Mouse (Mus musculus): ENCODE data around the gene Ssbp4. TPM values are rescaled to one million over a fixed set of nuclear protein-coding genes. Genes with fewer than 3 reads are reported as not detected.
A peak's percentile ranks its signal among the peaks of the same experiment; 100 is the strongest.
"Not testable (repeated sequence)": the region's sequence is repeated elsewhere in the genome, so short reads cannot be mapped to it uniquely, and the experiment has no call there.

Ssbp4 gene
- polyA plus RNA-seq, 1 experiment from 2014 or later: 106 TPM

DNA sequence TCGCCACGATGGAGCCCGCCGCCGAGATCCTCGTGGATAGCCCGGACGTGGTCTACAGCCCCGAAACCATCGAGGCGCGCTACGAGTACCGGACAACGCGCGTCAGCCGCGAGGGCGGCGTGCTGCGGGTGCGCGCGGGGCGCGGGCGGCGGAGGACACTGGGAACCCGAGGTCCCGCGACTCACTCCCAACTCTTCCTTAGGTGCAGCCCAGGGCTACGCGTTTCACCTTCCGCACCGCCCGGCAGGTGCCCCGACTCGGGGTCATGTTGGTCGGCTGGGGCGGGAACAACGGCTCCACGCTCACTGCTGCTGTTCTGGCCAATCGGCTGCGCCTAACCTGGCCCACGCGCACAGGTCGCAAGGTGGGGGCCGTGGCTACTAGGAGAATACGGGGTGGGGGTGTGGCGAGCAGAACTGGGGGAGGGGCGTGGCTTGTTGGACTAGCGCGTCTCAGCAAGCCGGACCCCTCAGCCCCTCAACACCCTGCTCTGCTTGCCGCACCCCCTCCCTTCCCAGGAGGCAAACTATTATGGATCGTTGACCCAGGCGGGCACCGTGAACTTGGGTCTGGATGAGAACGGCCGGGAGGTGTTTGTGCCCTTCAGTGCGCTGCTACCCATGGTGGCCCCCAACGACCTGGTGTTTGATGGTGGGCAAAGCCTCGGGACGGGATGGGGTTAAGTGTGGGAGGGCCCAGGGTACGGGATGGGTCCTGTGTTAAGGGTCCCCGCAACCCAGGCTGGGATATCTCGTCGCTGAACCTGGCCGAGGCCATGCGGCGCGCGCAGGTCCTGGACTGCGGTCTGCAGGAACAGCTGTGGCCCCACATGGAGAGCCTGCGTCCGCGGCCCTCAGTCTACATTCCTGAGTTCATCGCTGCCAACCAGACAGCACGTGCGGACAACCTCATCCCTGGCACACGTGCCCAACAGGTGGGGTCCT lies 13.8 kb downstream of the Ssbp4 start:
- Histone ChIP-seq H3K27ac (peak overlapping the region; percentile 78), H3K4me3 (replicated peaks) (peak overlapping the region; percentile 62), H3K9ac (peak overlapping the region; percentile 64), H3K36me3 (replicated peaks) (peaks cover 42% of the 10 kb centered on the region), H3K27me3 (peaks cover 25% of the 10 kb centered on the region), H3K9me3 (no peaks in the 10 kb centered on the region), H3K4me1 (peaks cover 61% of the 10 kb centered on the region), H3K4me2 (peak overlapping the region; percentile 99)
- 10% methylated on average over 82 of the region's 82 CpGs for WGBS
- peak; percentile 20 for ATAC-seq (ENCODE audit: low FRiP score)

DNA sequence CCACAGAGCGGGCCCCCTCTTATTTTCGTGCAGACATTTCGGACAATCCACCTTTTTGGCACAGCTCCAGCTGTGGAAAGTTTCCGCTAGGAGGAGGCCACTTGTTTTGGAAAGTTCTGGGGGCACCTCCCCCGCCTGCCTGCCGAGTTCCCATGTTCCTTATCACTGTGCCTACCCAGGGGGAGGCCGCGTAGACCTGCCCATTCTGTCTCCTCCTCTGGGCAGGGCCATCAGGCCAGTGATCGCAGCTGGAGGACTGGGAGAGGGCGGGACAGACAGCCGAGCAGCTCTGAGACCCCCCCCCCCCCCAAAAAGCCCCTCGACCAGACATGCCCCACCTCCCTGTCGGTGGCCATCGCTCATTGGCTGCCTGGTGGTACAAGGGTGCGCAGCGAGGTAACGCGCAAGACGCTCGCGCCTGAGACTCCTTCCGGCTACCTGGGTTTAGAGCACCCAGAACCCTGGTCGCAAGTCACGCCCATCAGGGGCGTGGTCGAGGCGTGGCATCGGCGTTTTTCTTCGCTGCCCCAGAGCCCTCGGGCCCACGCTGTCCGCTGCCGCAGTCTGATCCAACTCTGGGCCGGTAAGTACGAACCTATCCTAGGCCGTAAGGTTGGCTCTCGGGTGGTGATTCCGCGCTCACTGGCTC lies 14.6 kb downstream of the Ssbp4 start, which contains the start of gene Isyna1:
Isyna1 (plus strand) TSS at position 413 of the 649 bp plus-strand sequence.
- Histone ChIP-seq H3K27me3 (peaks cover 22% of the 10 kb centered on the region), H3K4me2 (peak within 1 kb of the TSS; percentile 99), H3K4me3 (replicated peaks) (peak within 1 kb of the TSS; percentile 62), H3K9ac (peak within 1 kb of the TSS; percentile 64), H3K36me3 (replicated peaks) (peaks cover 49% of the 10 kb centered on the region), H3K27ac (peak within 1 kb of the TSS; percentile 78), H3K9me3 (no peaks in the 10 kb centered on the region), H3K4me1 (peaks cover 52% of the 10 kb centered on the region)
- WGBS: under 1% methylated on average over 39 of the region's 40 CpGs
- ATAC-seq (ENCODE audit: low FRiP score): peak; percentile 81

DNA sequence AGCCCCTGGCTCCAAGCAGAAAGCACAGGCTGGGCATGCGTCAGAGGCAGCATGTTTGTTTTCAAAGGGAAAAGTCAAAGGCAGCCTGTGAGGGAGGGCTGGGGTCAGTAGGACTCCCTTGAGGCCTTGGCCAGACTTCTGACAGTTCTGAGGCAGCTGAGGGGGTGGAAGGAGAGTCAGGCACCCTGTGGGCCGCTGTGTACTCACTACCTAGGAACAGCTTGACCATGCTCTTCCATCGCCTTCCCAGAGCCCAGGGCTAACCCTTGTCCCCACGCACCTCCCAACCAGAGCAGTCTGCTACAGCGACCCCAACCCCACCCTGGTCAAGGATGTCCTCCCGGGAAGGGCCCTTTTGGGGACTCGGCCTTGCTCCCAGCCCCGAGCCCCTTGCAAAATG lies 15.5 kb downstream of the Ssbp4 start:
- Histone ChIP-seq H3K36me3 (replicated peaks) (peaks cover 56% of the 10 kb centered on the region), H3K27ac (peak overlapping the region; percentile 51; the same call in 1 of the 2 replicates), H3K4me3 (replicated peaks) (0 out of 2 replicates have a peak overlapping the region, but pooled peaks have one; percentile 62), H3K27me3 (peaks cover 22% of the 10 kb centered on the region), H3K9ac (no peak overlapping the region), H3K4me1 (peaks cover 43% of the 10 kb centered on the region), H3K9me3 (no peaks in the 10 kb centered on the region), H3K4me2 (peak overlapping the region; percentile 99)
- no peak for ATAC-seq (ENCODE audit: low FRiP score)
- WGBS: 58% methylated on average over 8 of the region's 8 CpGs

DNA sequence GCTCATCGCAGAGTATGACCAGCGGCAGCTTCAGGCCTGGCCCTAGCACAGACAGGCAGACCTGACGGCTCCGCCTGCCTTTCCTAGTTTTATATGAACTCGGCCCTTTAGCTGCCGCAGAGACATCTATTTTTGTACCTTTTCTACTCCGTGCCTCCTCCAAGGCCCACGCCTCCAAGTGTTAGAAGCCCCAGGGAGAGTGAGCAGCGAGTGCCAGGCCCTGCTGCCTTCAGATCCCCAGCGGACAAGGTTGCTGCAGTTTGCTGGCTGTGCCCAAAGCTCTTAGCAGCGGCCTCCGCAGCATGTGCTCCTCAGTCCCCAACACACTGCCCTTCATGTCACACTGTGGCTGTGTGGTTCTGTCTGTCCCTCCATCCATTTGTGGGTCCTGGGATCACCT lies 17.1 kb downstream of the Ssbp4 start:
- H3K4me3 ChIP-seq (replicated peaks): no peak overlapping the region
- H3K27me3 ChIP-seq: peaks cover 8% of the 10 kb centered on the region
- no peak overlapping the region for H3K4me2 ChIP-seq
- no peaks in the 10 kb centered on the region for H3K9me3 ChIP-seq
- no peak for ATAC-seq (ENCODE audit: low FRiP score)
- H3K27ac ChIP-seq: no peak overlapping the region; the same call in 1 of the 2 replicates
- H3K9ac ChIP-seq: no peak overlapping the region
- peaks cover 27% of the 10 kb centered on the region for H3K4me1 ChIP-seq
- H3K36me3 ChIP-seq (replicated peaks): peaks cover 65% of the 10 kb centered on the region
- WGBS: 87% methylated on average over 12 of the region's 12 CpGs

DNA sequence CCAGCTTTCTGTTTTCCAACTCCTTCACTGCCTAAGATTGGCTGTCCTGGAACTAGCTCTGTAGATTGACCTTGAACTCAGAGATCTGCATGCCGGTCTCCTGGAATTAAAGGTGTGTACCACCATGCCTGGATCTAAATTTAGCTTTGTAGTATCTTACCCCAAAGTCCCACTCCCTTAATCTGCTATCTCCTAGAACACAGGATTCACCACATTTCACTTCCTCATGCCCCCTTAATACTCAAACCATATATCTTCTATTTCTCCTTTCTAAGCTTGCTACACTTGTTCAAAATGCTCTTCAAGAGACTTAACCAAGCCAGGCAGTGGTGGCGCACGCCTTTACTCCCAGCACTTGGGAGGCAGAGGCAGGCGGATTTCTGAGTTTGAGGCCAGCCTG lies 20.7 kb downstream of the Ssbp4 start:
- not testable (repeated sequence) for H3K27me3 ChIP-seq; H3K4me1 ChIP-seq; H3K27ac ChIP-seq; H3K4me3 ChIP-seq (replicated peaks); H3K4me2 ChIP-seq; H3K9ac ChIP-seq; ATAC-seq (ENCODE audit: low FRiP score); H3K9me3 ChIP-seq
- H3K36me3 ChIP-seq (replicated peaks): peaks cover 89% of the 10 kb centered on the region
- 95% methylated on average over 4 of the region's 4 CpGs for WGBS

DNA sequence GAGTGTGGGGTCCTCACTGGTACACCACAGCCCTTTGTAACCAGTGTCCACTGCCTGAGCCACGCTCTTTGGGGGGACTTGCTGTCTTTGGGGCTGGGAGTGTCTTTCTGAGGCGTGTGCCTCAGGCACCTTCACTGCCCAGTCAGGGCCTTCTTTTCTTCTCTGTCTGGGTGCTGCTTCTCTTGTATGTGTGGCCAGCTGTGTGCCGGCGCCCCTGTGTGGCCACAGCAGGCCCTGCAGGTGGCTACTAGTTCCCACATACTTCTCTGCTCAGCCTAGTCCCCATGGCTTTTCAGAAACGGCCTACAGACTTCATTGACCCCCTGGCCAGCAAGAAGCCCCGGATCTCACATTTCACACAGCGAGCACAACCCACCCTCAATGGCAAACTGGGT lies 23.4 kb downstream of the Ssbp4 start:
- no peaks in the 10 kb centered on the region for H3K27me3 ChIP-seq
- no peak overlapping the region; the same call in 1 of the 2 replicates for H3K27ac ChIP-seq
- no peaks in the 10 kb centered on the region for H3K9me3 ChIP-seq
- no peak overlapping the region for H3K4me3 ChIP-seq (replicated peaks)
- ATAC-seq (ENCODE audit: low FRiP score): peak; percentile 73
- peaks cover 94% of the 10 kb centered on the region for H3K36me3 ChIP-seq (replicated peaks)
- no peaks in the 10 kb centered on the region for H3K4me1 ChIP-seq
- no peak overlapping the region for H3K9ac ChIP-seq
- H3K4me2 ChIP-seq: no peak overlapping the region
- WGBS: 47% methylated on average over 7 of the region's 7 CpGs

DNA sequence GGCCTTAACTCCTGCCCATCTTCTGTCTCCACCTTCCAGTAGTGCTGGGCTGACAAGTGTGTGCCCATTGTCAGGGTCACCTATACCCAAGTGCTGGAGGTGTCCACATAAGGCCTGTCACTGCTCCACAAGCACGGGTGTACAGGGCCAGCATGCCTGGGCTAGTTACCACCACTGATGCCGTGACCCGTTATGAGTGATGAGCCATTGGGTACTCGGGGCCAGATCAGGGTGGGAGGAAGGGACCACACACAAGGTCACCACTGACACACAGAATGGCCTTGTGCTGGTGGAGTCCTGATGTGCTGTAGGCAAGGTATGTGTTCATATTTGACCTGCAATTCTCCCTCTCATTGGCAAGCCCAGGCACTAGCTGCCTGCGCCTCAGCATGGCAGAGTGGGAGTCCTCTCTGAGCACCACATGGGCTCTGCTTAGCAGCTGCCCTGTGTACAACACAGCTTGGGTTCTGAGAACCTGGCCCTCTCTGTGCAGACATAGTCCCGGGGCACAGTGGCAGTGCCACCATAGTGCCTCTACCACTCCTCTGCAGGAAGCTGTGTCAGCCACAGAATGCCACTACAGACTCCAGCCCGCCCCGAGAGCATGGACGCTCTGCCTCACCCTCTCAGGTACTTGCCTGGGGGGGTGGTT lies 23.9 kb downstream of the Ssbp4 start:
- Histone ChIP-seq H3K27ac (no peak overlapping the region; the same call in 1 of the 2 replicates), H3K9ac (no peak overlapping the region), H3K27me3 (no peaks in the 10 kb centered on the region), H3K9me3 (no peaks in the 10 kb centered on the region), H3K4me3 (replicated peaks) (no peak overlapping the region), H3K36me3 (replicated peaks) (peaks cover 93% of the 10 kb centered on the region), H3K4me2 (no peak overlapping the region), H3K4me1 (no peaks in the 10 kb centered on the region)
- 93% methylated on average over 9 of the region's 9 CpGs for WGBS
- peak; percentile 10; the same call in 1 of the 2 replicates for ATAC-seq (ENCODE audit: low FRiP score)

DNA sequence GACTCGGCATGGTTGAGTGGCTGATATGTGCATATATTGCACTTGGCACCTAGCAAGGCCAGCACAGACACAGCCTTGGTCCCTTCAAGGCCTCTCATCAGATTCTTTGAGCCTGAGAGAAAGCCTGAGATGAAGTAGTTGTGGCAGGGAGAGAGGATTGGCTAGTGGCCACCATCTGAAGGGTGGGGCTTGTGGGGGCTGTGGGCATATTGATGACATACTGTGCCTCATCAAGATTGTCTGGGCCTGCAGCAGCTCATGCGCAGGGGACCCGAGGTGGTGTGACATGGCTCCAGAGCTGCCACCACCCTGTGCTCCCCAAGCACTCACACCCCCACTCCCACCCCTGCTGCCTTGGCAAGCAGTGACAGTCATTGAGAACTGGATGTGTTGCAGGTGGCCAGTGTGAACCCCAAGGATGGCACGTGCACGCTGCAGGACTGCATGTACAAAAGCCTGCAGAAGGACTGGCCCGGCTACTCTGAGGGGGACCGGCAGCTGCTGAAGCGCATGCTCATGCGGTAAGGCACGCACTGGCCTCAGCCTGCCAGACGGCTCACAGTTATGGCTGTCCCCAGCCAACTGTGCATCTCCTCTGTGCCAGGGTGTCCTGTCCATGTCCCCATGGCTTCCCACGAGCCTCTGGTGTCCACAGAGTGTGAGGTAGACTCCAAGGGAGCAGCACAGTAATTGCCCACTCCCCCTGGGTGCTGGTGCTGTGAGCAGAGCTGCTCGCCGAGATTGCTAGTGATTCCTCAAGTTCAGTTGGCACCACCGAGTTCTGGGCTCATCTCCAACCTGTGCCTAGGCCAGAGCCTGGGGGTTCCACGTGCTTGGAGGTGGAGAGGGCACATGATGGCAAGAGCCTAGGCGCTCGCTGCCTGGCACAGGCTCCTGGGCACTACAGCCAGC lies 24.9 kb downstream of the Ssbp4 start:
- Histone ChIP-seq H3K36me3 (replicated peaks) (peaks cover 90% of the 10 kb centered on the region), H3K4me1 (no peaks in the 10 kb centered on the region), H3K27me3 (no peaks in the 10 kb centered on the region), H3K9ac (peak overlapping the region; percentile 7; the same call in 1 of the 2 replicates), H3K9me3 (no peaks in the 10 kb centered on the region), H3K4me2 (no peak overlapping the region), H3K27ac (no peak overlapping the region), H3K4me3 (replicated peaks) (no peak overlapping the region)
- 95% methylated on average over 18 of the region's 18 CpGs for WGBS
- no peak for ATAC-seq (ENCODE audit: low FRiP score)

DNA sequence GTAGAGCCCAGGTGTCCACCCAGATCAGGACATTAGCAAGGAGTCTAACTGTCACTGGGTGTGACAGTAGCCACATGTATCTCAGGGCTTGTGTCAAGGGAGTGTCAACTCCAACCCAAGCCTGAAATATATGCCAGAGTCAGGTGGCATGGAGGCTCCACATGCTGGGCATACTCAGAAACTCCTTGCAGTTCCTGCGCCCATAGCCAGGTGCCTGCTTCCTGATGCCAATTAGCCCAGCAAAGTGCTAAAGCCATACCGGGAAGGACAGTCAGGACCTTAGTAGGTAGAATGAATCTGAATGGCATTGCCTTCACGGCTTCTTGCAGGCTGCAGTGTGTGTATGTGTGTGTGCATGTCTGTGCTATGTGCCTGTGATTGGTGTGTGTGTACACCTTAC lies 31.5 kb downstream of the Ssbp4 start:
- ATAC-seq (ENCODE audit: low FRiP score): no peak
- H3K4me3 ChIP-seq (replicated peaks): no peak overlapping the region
- peaks cover 49% of the 10 kb centered on the region for H3K36me3 ChIP-seq (replicated peaks)
- 95% methylated on average over 3 of the region's 3 CpGs for WGBS
- no peaks in the 10 kb centered on the region for H3K4me1 ChIP-seq
- H3K4me2 ChIP-seq: no peak overlapping the region
- no peak overlapping the region for H3K9ac ChIP-seq
- no peaks in the 10 kb centered on the region for H3K27me3 ChIP-seq
- H3K9me3 ChIP-seq: no peaks in the 10 kb centered on the region
- H3K27ac ChIP-seq: no peak overlapping the region

DNA sequence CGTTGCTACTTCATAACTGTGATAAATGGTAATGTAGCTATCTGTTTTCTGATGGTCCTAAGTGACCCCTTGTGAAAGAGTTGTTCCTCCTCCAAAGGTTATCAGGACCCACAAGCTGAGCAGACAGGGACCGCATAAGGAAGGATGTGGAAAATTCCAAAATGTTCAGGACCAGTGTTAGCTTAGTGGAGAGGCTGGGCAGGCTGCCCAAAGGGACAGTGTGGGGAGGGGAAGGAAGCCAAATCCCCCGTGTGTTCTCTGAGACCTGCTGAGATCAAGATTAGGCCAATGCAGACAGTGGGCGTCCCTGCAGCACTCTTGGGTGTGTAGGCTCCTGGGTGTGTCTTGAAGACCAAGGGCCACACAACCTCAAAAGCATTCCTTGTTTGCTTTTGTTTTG lies 33.8 kb downstream of the Ssbp4 start:
- 89% methylated on average over 4 of the region's 4 CpGs for WGBS
- Histone ChIP-seq H3K9me3 (no peaks in the 10 kb centered on the region), H3K4me2 (no peak overlapping the region), H3K4me3 (replicated peaks) (no peak overlapping the region), H3K36me3 (replicated peaks) (peaks cover 26% of the 10 kb centered on the region), H3K4me1 (0 out of 2 replicates have a peak, but pooled peaks cover 5% of the 10 kb centered on the region), H3K27ac (no peak overlapping the region), H3K27me3 (no peaks in the 10 kb centered on the region), H3K9ac (no peak overlapping the region)
- ATAC-seq (ENCODE audit: low FRiP score): no peak

DNA sequence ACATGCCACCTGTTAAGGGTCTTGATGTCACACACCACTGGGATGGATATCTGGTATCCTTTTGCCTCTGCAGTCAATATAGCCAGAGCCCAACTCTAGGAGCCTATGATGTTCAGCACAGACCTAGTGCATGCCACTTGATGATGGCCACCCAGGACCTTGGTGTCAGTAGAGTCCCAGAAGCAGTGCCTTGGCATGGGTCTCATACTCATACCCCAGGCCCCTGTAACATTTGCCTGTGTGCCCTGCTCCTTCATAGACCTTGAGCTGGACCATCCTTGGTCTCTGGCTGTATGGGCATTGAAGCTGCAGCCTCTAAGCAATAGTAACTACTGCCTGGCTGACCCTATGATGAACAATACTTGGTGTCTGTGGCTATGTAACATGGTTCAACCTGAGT lies 34.4 kb downstream of the Ssbp4 start:
- H3K27me3 ChIP-seq: no peaks in the 10 kb centered on the region
- no peaks in the 10 kb centered on the region for H3K9me3 ChIP-seq
- no peak overlapping the region for H3K4me3 ChIP-seq (replicated peaks)
- 0 out of 2 replicates have a peak, but pooled peaks cover 5% of the 10 kb centered on the region for H3K4me1 ChIP-seq
- H3K36me3 ChIP-seq (replicated peaks): peaks cover 25% of the 10 kb centered on the region
- H3K27ac ChIP-seq: no peak overlapping the region
- no peak overlapping the region for H3K9ac ChIP-seq
- H3K4me2 ChIP-seq: no peak overlapping the region
- ATAC-seq (ENCODE audit: low FRiP score): no peak

Data from forebrain, embryonic 12.5 days (tissue).